Mouse (Mus musculus) liver, embryonic 11.5 days (tissue): ENCODE results near the gene Olfr1305. TPM values are rescaled to one million over a fixed set of nuclear protein-coding genes. Genes with fewer than 3 reads are reported as not detected.

Source experiments
- ATAC-seq: fragments of 200-750 bp; cut with Nextera tagmentation; replicated peaks from 2 replicates; pipeline ENCODE4 v1.8.0; 2017; ENCODE audit warnings: moderate number of reproducible peaks, mild to moderate bottlenecking, moderate TSS enrichment, moderate library complexity; ENCODE audit not compliant: low FRiP score
- DNase-seq: peaks from one replicate; pipeline ENCODE4 v3.0.0-alpha.2; 2017; ENCODE audit warnings: low spot score
- H3K27ac ChIP-seq: fragments of 300-500 bp; sonication (generic); 2 replicates; pipeline ENCODE4 v1.5.1; 2014; ENCODE audit warnings: mild to moderate bottlenecking, low read depth, low read length, control low read depth
- H3K27me3 ChIP-seq: fragments of 300-500 bp; sonication (generic); replicated peaks from 2 replicates; pipeline ENCODE4 v1.6.1; 2014; ENCODE audit warnings: low read length, mixed read lengths; ENCODE audit not compliant: control insufficient read depth, insufficient read depth
- H3K36me3 ChIP-seq: fragments of 300-500 bp; sonication (generic); 2 replicates; pipeline ENCODE4 v1.6.1; 2014; ENCODE audit warnings: mild to moderate bottlenecking, low read length, moderate library complexity, mixed read lengths; ENCODE audit not compliant: control insufficient read depth, insufficient read depth
- H3K4me1 ChIP-seq: fragments of 300-500 bp; sonication (generic); replicated peaks from 2 replicates; pipeline ENCODE4 v1.6.1; 2014; ENCODE audit warnings: low read length, mixed read lengths; ENCODE audit not compliant: control insufficient read depth, insufficient read depth
- H3K4me2 ChIP-seq: fragments of 300-500 bp; sonication (generic); 2 replicates; pipeline ENCODE4 v1.6.1; 2014; ENCODE audit warnings: mild to moderate bottlenecking, control low read depth, moderate library complexity
- H3K4me3 ChIP-seq: fragments of 300-500 bp; sonication (generic); 2 replicates; pipeline ENCODE4 v1.5.1; 2014; ENCODE audit warnings: low read depth, low read length, control low read depth
- H3K9ac ChIP-seq: fragments of 300-500 bp; sonication (generic); 2 replicates; pipeline ENCODE4 v1.6.1; 2014; ENCODE audit warnings: low read depth, low read length, control low read depth
- H3K9me3 ChIP-seq: fragments of 300-500 bp; sonication (generic); 2 replicates; pipeline ENCODE4 v1.6.1; 2016; ENCODE audit warnings: low read length, inconsistent platforms, mixed read lengths; ENCODE audit not compliant: control insufficient read depth
- WGBS: fragments of 180-500 bp; shearing (Covaris S2); extraction: QIAGEN DNeasy Blood & Tissue Kit; methylation state at CpG from one replicate; pipeline ENCODE4 v1.1.7; 2014; 5-methylcytosine and 5-hydroxymethylcytosine counted together
- polyA plus RNA-seq: library from polyadenylated mRNA; unstranded; fragments of >200 nt; fragmentation: Nextera tagmentation; extraction: Ambion mirVana; gene quantifications from 2 replicates; pipeline ENCODE4 v1.2.1, GENCODE M21; 2014

The Olfr1305 gene
- polyA plus RNA-seq: not detected in 2 replicates

- ATAC-seq (no peak), DNase-seq (no peak)
- H3K9me3 ChIP-seq: no peaks in the 10 kb centered on the region; the same call in 1 of the 2 replicates
- H3K27me3 ChIP-seq: no peaks in the 10 kb centered on the region
- H3K4me2 ChIP-seq: no peak within 1 kb of the TSS
- H3K4me3 ChIP-seq: no peak within 1 kb of the TSS
- H3K36me3 ChIP-seq: no peaks in the 10 kb centered on the region
- WGBS: 90% methylated on average over 2 of the region's 2 CpGs
- no peak within 1 kb of the TSS for H3K9ac ChIP-seq
- no peaks in the 10 kb centered on the region for H3K4me1 ChIP-seq
- H3K27ac ChIP-seq: no peak within 1 kb of the TSS
Measured at GRCm38 (mm10) chr2:111877049-111877448, at the start of gene Olfr1305. TSS of gene Olfr1305 (minus strand) at chr2:111877149.

GRCm38 (mm10) chr2:111916171-111916570, 39.2 kb upstream of the Olfr1305 start, which contains the start of gene Olfr1306:
TSS of gene Olfr1306 (minus strand) at chr2:111916271.
- Histone ChIP-seq H3K4me2 (no peak within 1 kb of the TSS), H3K27ac (no peak within 1 kb of the TSS), H3K4me3 (no peak within 1 kb of the TSS), H3K36me3 (no peaks in the 10 kb centered on the region), H3K9ac (no peak within 1 kb of the TSS), H3K27me3 (no peaks in the 10 kb centered on the region), H3K4me1 (no peaks in the 10 kb centered on the region), H3K9me3 (no peaks in the 10 kb centered on the region)
- DNase-seq (no peak), ATAC-seq (no peak)
- WGBS: 78% methylated on average over 1 of the region's 1 CpGs

DNA sequence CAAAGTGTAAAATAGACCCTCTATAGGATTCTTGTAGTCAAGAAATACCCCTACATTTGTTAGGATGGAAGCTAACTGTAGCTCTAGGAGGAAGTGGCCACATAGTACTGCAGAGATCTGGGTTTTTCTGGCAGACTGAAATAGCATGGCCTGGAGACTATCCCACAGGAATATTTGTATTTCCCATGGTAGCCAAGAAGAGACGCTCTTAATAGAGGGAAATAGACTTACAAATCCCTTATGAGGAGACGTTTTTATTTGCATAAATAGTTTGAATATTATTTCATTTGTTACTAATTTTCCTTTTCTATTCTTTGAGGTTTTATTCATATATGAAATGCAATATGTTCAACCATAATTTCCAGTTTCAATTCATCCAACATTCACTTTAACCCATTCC, 56.7 kb downstream of the Olfr1305 start, which contains the start of gene Olfr1303:
Gene Olfr1303, minus strand, starts transcription at position 101 of the 400 bp plus-strand sequence.
- no peaks in the 10 kb centered on the region for H3K9me3 ChIP-seq
- no peaks in the 10 kb centered on the region for H3K4me1 ChIP-seq
- H3K9ac ChIP-seq: no peak within 1 kb of the TSS
- no peak within 1 kb of the TSS for H3K4me2 ChIP-seq
- 72% methylated on average over 2 of the region's 2 CpGs for WGBS
- H3K27me3 ChIP-seq: no peaks in the 10 kb centered on the region
- H3K4me3 ChIP-seq: no peak within 1 kb of the TSS
- no peak within 1 kb of the TSS for H3K27ac ChIP-seq
- DNase-seq (no peak), ATAC-seq (no peak)
- H3K36me3 ChIP-seq: no peaks in the 10 kb centered on the region

Other genes starting within 250 kb of the Olfr1305 start
- gene Olfr1298, start 227.9 kb downstream of the Olfr1305 start, polyA plus RNA-seq: not detected in 2 replicates
- gene Olfr1299, start 215.7 kb downstream of the Olfr1305 start, polyA plus RNA-seq: not detected in 2 replicates
- gene Olfr1301, start 126.1 kb downstream of the Olfr1305 start, polyA plus RNA-seq: not detected in 2 replicates
- gene Olfr1302, start 99.7 kb downstream of the Olfr1305 start, polyA plus RNA-seq: not detected in 2 replicates
- not detected in 2 replicates for gene Olfr1303, start 56.8 kb downstream of the Olfr1305 start, polyA plus RNA-seq
- not detected in 2 replicates for gene Olfr1306, start 39.1 kb upstream of the Olfr1305 start, polyA plus RNA-seq
- not detected in 2 replicates for gene Olfr1307, start 72.3 kb upstream of the Olfr1305 start, polyA plus RNA-seq
- gene Olfr1308, start 87.8 kb upstream of the Olfr1305 start, polyA plus RNA-seq: not detected in 2 replicates
- gene Olfr1309, start 113.1 kb upstream of the Olfr1305 start, polyA plus RNA-seq: not detected in 2 replicates
- not detected in 2 replicates for gene Olfr1310, start 135.6 kb upstream of the Olfr1305 start, polyA plus RNA-seq
- not detected in 2 replicates for gene Olfr1311, start 147.3 kb upstream of the Olfr1305 start, polyA plus RNA-seq
- gene Olfr1312, start 173.1 kb upstream of the Olfr1305 start, polyA plus RNA-seq: not detected in 2 replicates
- not detected in 2 replicates for gene Olfr1313, start 200.7 kb upstream of the Olfr1305 start, polyA plus RNA-seq
- not detected in 2 replicates for gene Olfr1314, start 219.6 kb upstream of the Olfr1305 start, polyA plus RNA-seq
- not detected in 2 replicates for gene Olfr1315-ps1, start 238.3 kb upstream of the Olfr1305 start, polyA plus RNA-seq